Mouse (Mus musculus) olfactory bulb, adult 2 months (tissue): ENCODE results near the gene Pik3cb.

Experiments used
- CTCF ChIP-seq: fragments of 200-500 bp; IDR thresholded peaks from 2 replicates; pipeline ENCODE4 v1.5.1; 2012; ENCODE audit warnings: low read depth, mild to moderate bottlenecking, low read length, moderate library complexity; ENCODE audit not compliant: insufficient read depth
- POLR2A ChIP-seq: fragments of 200-500 bp; IDR thresholded peaks from 2 replicates; pipeline ENCODE4 v1.6.1; 2012; ENCODE audit warnings: mild to moderate bottlenecking, low read depth, low read length, moderate library complexity; ENCODE audit not compliant: insufficient read depth

DNA sequence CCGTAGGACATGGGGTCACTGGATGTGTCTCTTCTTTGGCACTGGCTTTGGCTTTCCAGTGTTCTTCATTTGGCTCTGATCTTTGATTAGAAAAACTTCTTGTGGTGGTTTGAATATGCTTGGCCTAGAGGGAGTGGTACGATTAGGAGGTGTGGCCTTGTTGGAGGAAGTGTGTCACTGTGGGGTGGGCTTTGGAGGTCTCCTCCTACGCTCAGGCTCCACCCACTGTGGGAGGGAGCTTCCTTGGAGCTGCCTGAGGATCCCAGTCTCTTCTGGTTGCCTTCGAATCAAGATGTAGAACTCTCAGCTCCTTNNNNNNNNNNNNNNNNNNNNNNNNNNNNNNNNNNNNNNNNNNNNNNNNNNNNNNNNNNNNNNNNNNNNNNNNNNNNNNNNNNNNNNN lies 118.7 kb downstream of the Pik3cb start:
- TF ChIP-seq POLR2A: no peak
- no peak for TF ChIP-seq CTCF
